Mouse (Mus musculus) embryo, embryonic 10 days (tissue): ENCODE results near the gene Pds5b.
A peak's percentile ranks its signal among the peaks of the same experiment; 100 is the strongest.
"Not testable (repeated sequence)": the region's sequence is repeated elsewhere in the genome, so short reads cannot be mapped to it uniquely, and the experiment has no call there.

ENCODE experiments used
- DNase-seq: peaks from one replicate; pipeline ENCODE4 v3.0.0-alpha.2; 2015; ENCODE audit warnings: low spot score

Pds5b gene

DNA sequence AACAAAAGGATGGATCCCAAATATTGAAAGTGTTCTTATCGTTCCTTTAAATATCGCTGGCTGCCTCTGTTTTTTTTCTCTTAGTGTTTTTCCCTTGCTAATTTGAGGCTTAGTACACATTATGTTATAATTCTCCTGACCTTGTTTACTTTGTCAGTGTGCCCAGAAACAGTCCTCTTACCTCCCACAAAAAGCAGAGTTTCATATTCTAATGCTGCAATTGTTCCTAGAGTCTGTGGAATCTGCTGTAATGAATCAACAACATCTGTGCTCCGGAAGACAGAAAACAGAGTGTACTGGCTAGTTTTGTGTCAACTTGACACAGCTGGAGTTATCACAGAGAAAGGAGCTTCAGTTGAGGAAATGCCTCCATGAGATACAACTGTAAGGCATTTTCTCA, 149.8 kb downstream of the Pds5b start:
- no peak for DNase-seq

DNA sequence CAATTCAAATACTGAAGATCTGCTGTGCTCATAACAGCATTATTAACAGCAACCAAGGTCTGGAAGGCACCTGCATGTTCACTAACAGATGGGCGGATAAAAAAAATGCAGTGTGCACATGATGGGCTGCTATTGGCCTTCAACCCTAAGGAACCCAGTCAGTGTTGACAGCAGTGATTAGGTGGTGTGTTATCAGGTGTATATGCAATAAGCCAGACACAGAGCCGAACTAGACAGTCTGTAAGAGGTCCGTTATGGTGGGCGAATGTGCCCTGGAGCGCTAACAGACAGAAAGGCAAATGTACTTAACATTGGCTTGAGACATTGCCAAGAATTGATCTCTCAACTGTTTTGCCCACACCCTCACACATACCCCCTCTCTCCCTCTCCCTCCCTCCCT, 156.0 kb downstream of the Pds5b start:
- DNase-seq = no peak

DNA sequence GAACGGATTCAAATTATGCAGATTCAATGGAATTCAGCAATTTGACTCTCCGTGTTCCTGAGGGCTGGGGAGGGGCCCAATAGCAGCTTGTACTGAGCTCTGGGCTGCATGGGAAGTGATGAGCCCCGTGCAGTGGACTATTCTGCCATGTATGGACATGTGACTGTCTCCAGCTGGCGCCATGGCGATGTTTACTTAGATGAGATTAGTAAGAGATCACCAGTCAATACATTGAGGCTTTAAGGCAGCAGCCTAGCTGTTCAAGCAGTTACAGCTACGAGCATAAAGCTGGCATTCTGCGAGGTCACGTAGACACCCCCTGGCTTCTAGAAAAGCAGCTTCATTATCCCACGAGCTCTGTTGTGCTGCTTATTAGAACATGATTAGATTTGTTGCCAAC, 157.2 kb downstream of the Pds5b start:
- no peak for DNase-seq

DNA sequence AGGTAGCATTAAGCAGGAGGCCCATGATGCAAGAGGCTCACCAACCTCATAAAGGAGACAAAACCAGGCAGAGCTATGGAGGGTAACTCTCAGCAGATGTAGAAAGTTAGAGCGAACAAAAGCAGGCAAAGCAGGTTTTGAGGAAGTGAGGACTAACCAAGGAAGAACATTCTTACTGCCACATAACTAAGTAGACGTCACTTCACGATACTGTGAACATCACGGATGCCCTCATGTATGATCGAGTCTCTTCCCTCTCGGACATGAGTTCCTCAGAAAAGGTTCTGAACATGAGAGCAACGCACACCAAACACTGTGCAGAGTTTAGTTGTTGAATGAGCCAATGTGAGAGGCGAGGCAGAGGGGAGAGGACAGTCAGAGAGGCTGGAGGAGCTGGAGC, 163.2 kb downstream of the Pds5b start:
- no peak for DNase-seq

DNA sequence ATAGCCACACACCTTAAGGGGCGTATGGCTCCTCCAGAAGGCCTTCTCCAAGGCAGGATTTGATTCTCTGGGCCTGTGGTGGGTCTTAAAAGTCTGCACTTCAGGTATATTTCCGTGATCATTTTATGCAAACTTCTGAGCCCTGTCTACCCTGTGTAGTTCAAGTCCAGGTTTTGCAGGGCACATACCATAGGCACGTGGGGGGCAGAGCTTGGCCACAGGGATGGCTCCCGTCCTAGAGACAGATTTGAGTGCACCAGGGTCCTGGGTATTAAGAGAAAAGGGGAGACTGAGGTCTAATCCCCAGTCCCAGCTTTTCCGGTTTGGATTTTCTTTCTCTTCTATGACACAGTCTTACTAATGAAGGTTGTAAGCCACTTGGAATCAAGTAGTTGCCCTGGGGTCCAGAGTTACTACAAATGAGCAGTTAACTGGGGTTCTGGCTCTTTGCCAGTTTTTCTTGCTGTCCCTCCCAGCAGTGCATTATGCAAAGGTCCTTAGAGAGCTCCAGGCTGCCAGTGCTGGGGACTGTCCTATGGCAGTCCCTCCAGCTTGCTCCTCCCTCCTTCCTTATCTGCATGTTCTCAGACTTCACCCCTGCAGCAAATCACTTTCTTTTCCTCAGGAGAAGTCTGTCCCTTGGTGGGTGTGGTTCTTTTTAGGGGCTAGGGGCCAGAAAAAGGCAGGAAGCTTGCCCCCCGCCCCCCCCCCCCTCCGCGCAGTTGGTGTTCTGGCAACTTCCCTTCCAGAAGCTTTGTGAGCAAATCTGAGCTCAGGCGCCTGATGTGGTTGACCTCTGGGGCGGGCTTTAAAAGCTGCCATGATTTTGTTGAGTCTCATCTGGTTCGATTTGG, 166.4 kb downstream of the Pds5b start:
- peak; percentile 64 for DNase-seq

DNA sequence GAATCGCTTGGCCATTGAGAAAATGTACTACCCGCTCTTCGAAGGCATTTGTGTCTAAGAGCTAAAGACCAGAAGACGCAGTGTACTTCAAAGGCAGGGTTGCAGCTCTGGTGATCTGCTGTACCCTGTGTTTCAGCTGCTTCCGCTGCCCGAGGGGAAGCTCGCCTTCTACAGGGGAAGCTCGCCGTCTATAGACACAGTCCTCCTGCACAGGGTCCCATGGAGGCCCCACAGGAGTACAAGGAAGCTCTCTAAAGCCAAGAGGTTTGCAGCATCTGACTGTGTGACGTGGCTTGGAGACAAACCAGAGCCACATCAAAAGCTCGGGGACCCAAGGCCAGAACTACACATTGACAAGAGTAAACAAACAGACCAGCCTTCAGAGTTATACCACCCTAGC, 167.1 kb downstream of the Pds5b start:
- peak; percentile 15 for DNase-seq

DNA sequence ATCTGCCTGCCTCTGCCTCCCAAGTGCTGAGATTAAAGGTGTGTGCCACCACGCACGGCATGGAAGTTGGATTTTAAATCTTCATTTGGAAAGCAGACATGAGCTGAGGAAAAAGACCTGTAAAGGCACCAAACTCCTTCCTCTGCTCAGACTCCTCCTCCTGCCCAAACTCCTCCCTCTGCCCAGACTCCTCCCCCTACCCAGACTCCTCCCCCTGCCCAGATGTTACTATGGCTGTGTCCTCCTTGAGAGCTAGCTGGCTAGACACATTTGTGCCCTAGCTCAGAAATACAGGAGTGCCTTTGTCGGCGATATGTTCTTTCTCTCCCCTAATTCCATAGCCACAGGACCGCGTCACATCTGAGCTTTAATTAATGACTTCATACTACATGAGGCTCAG, 172.4 kb downstream of the Pds5b start:
- DNase-seq = no peak

DNA sequence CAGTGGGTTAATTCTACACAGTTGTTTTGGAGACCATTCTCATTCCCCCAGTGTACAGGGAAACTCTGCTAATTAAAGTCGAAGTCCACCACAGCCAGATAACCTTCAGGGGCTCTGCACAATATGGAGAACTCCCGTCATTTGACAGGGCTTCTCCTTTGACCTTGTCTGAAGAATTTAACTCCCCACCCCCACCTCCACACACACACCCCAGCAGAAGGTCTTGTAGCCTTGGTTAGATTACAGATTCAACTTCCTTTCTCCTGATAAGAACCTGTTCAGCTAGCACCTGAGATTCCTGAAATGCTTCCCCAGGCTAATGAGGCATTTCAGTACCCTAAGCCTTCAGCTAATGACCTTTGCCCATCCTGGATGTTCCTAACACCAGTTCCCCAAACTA, 177.3 kb downstream of the Pds5b start:
- no peak for DNase-seq

DNA sequence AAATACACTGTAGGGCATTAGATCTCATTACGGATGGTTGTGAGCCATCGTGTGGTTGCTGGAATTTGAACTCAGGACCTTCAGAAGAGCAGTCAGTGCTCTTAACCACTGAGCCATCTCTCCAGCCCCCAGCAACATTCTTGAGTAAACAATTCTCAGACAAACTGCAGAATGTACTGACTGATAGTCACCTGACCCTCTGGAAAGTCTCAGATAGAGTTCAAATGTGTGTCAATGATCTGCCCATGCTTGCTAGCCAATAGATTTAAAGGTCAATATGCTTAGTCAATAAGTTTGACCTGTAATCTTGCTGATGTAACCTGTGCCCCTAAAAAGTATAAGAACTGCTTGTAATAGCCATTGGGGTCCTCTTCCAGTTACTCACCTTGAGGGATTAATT, 178.6 kb downstream of the Pds5b start:
- DNase-seq = not testable (repeated sequence)

DNA sequence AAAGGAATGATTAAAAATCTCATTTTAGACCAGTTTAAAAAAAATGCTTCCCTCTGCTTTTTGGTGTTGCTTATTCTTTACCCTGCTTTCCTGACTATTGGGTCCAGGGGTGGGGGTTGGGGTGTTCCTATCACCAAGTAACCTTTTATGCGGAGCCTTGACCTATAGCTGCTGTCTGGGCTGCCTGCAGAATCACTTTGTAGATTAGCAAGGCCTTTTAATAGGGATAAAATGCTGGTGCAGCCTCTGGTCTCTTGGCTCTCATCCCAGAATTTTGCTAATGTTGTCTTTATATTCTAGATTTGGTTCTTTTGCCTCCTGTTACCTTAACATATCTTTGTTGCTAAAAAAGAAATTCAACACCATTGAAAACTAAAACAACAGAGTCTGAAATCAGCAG, 181.0 kb downstream of the Pds5b start:
- DNase-seq = no peak

DNA sequence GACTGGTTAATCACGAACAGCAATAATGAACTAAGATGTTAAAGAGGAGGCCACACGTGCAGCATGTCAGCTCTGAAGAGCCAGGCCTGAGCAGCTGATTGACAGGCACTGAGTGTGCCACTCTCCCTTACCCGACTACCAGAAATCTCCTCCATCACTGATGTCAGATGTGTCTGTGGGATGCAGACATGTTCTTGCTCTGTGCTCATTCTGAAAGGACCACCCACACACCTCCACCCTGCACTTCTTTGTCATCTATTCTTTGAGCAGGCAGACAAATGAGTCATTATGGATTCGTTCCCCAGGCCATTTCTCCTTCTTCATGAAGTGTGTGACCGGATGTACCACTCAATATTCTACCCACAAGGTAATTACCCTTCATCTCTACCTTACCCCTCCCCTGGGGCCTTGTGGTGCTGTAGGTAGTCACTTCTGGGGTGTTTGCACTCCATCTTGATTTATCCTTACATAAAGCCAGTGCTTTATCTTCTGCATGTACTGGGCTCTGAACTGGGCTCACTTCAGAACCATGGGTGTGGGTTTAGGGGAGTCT, 186.2 kb downstream of the Pds5b start:
- DNase-seq = peak; percentile 6
